Mouse (Mus musculus): ENCODE measurements around the gene Sox2. TPM values are rescaled to one million over a fixed set of nuclear protein-coding genes. Genes with fewer than 3 reads are reported as not detected.

Gene Sox2
- polyA plus RNA-seq (2016; fragmentation: Nextera tagmentation; extraction: Ambion mirVana), result 75.5 and 77.0 TPM in 2 replicates

DNA sequence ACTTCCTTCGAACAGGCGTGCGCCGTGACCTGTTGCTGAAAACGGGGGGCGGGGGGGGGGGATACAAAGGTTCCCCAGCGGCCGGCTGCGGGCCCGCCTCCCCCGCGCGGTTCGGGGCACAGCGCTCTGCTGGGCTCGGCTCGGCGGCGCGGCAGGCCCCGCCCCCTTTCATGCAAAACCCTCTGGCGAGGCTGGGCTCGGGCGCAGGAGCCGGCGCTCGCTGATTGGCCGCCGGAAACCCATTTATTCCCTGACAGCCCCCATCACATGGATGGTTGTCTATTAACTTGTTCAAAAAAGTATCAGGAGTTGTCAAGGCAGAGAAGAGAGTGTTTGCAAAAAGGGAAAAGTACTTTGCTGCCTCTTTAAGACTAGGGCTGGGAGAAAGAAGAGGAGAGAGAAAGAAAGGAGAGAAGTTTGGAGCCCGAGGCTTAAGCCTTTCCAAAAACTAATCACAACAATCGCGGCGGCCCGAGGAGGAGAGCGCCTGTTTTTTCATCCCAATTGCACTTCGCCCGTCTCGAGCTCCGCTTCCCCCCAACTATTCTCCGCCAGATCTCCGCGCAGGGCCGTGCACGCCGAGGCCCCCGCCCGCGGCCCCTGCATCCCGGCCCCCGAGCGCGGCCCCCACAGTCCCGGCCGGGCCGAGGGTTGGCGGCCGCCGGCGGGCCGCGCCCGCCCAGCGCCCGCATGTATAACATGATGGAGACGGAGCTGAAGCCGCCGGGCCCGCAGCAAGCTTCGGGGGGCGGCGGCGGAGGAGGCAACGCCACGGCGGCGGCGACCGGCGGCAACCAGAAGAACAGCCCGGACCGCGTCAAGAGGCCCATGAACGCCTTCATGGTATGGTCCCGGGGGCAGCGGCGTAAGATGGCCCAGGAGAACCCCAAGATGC lies at the start of gene Sox2:
Gene Sox2, plus strand, starts transcription at position 680 of the 895 bp plus-strand sequence.
- peak; percentile 89 for ATAC-seq (ENCODE audit: low FRiP score)
- Histone ChIP-seq H3K4me3 (replicated peaks) (peak within 1 kb of the TSS; percentile 90), H3K27me3 (no peaks in the 10 kb centered on the region; the same call in 1 of the 2 replicates), H3K4me1 (peaks cover 37% of the 10 kb centered on the region), H3K36me3 (replicated peaks) (peaks cover 3% of the 10 kb centered on the region), H3K9ac (peak within 1 kb of the TSS; percentile 99), H3K27ac (peak within 1 kb of the TSS; percentile 100), H3K4me2 (peak within 1 kb of the TSS; percentile 88), H3K9me3 (no peaks in the 10 kb centered on the region)
- under 1% methylated on average over 77 of the region's 86 CpGs for WGBS

DNA sequence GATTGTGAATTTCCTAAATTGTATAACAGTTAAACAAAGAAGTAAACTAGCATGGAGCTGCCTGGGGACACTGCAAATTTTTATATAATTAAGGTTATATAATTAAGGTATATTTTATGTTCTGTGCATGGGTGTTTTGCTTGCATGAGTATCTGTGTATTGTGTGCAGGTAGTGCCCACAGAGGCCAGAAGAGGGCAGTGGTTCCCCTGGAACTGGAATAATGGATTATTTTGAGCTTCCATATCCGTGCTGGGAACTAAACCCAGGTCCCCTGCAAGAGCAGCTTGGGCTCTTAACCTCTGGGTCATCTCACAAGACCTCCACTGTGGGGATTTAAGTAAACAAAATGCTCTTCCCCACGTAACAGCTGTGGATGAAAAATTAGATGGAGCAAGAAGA lies 49.1 kb upstream of the Sox2 start:
- Histone ChIP-seq H3K36me3 (replicated peaks) (peaks cover 16% of the 10 kb centered on the region), H3K9ac (no peak overlapping the region), H3K27ac (no peak overlapping the region), H3K4me2 (no peak overlapping the region), H3K27me3 (no peaks in the 10 kb centered on the region), H3K4me1 (peaks cover 4% of the 10 kb centered on the region; the same call in 1 of the 2 replicates), H3K4me3 (replicated peaks) (no peak overlapping the region), H3K9me3 (0 out of 2 replicates have a peak, but pooled peaks cover 3% of the 10 kb centered on the region)
- WGBS, result 89% methylated on average over 2 of the region's 2 CpGs
- ATAC-seq (ENCODE audit: low FRiP score), result no peak

DNA sequence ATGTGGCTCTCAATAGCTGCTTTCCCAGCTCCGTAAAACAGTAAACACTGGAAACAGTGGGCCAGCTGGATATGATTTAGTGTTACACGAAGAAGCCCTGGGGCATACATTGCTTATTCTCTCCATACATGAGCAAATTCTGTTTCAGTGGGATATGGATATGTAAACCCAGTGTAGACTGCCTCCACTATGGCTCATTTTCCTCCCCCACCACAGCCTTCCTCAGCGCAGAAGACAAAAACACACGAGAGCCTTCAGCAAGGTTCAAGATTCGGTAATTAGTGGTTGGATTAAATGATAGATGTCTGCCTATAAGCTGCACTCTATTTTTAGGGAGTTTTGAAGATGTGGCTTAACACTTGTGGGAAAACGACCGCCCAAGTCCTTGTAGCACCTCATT lies 36.1 kb upstream of the Sox2 start:
- 67% methylated on average over 7 of the region's 7 CpGs for WGBS
- H3K9me3 ChIP-seq, result 0 out of 2 replicates have a peak, but pooled peaks cover 5% of the 10 kb centered on the region
- peaks cover 38% of the 10 kb centered on the region for H3K36me3 ChIP-seq (replicated peaks)
- no peak for ATAC-seq (ENCODE audit: low FRiP score)
- H3K4me1 ChIP-seq, result peaks cover 7% of the 10 kb centered on the region; the same call in 1 of the 2 replicates
- no peak overlapping the region for H3K9ac ChIP-seq
- H3K4me3 ChIP-seq (replicated peaks), result no peak overlapping the region
- H3K27me3 ChIP-seq, result no peaks in the 10 kb centered on the region
- H3K27ac ChIP-seq, result no peak overlapping the region
- H3K4me2 ChIP-seq, result no peak overlapping the region

DNA sequence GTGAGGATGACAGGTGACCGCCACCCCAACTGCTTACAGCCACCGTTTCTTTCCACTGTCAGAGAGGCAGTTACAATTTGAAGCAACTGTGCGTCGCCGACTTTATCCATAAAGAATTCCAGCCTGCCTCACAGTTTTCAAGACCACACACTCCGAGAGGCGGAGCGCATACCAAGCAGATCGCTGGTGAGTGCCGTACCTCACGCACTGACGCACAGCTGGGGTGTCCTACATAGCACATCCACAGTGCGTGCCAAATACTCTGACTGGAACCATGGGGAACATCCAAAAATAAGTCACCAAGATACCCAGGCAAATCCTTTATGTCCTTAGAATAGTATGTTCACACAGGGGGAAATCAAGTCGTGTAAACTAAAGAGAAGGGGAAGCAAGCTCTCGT lies 34.7 kb upstream of the Sox2 start:
- ATAC-seq (ENCODE audit: low FRiP score), result no peak
- H3K9me3 ChIP-seq, result 0 out of 2 replicates have a peak, but pooled peaks cover 5% of the 10 kb centered on the region
- 69% methylated on average over 15 of the region's 15 CpGs for WGBS
- no peak overlapping the region for H3K4me2 ChIP-seq
- H3K9ac ChIP-seq, result no peak overlapping the region
- H3K27me3 ChIP-seq, result no peaks in the 10 kb centered on the region
- peaks cover 7% of the 10 kb centered on the region; the same call in 1 of the 2 replicates for H3K4me1 ChIP-seq
- no peak overlapping the region for H3K27ac ChIP-seq
- H3K36me3 ChIP-seq (replicated peaks), result peaks cover 38% of the 10 kb centered on the region
- H3K4me3 ChIP-seq (replicated peaks), result no peak overlapping the region

DNA sequence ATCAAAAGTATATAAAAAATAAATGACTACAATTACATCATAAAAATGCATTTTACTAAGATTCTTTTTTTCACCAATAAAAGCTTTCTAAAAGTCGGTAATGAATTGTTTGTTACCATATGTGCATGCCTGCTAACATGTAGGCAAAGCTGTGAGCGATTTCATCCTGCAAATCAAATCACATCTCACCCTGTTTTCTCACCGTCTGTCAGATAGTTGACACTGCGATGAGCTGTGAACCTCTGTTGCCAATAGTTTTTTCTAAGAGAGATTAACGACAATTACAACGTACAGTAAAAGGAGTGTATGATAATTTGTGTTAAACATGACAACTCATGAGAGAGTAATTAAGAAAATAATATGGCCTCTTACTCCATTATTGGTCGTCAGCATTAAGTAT lies 31.3 kb upstream of the Sox2 start:
- H3K9ac ChIP-seq, result no peak overlapping the region
- peaks cover 19% of the 10 kb centered on the region for H3K36me3 ChIP-seq (replicated peaks)
- 71% methylated on average over 7 of the region's 7 CpGs for WGBS
- no peak overlapping the region for H3K27ac ChIP-seq
- no peaks in the 10 kb centered on the region for H3K9me3 ChIP-seq
- H3K27me3 ChIP-seq, result no peaks in the 10 kb centered on the region
- ATAC-seq (ENCODE audit: low FRiP score), result no peak
- peaks cover 7% of the 10 kb centered on the region; the same call in 1 of the 2 replicates for H3K4me1 ChIP-seq
- no peak overlapping the region for H3K4me2 ChIP-seq
- no peak overlapping the region for H3K4me3 ChIP-seq (replicated peaks)

DNA sequence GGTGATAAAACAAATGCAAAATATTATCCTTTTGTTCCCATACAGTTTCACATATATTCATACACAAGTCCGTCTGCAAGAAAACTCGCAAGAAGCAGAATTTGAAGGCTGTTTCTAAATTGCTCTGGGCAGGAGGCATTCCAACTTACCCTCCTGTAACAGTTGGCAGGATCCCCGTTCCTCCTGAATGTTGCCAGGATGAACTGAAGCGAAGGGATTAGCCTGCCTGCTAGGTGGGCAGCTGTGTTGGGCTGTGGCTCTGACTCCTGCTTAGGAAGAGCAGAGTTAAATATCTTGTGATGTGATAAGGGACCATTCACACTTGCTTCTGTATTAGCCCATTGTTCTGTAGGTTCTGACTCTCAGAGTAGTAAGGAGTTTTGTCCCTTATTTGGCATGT lies 30.1 kb upstream of the Sox2 start:
- no peaks in the 10 kb centered on the region for H3K27me3 ChIP-seq
- no peaks in the 10 kb centered on the region for H3K9me3 ChIP-seq
- no peak overlapping the region for H3K9ac ChIP-seq
- H3K36me3 ChIP-seq (replicated peaks), result peaks cover 22% of the 10 kb centered on the region
- no peaks in the 10 kb centered on the region for H3K4me1 ChIP-seq
- H3K4me2 ChIP-seq, result no peak overlapping the region
- no peak overlapping the region for H3K4me3 ChIP-seq (replicated peaks)
- no peak for ATAC-seq (ENCODE audit: low FRiP score)
- WGBS, result 79% methylated on average over 4 of the region's 4 CpGs
- H3K27ac ChIP-seq, result no peak overlapping the region

DNA sequence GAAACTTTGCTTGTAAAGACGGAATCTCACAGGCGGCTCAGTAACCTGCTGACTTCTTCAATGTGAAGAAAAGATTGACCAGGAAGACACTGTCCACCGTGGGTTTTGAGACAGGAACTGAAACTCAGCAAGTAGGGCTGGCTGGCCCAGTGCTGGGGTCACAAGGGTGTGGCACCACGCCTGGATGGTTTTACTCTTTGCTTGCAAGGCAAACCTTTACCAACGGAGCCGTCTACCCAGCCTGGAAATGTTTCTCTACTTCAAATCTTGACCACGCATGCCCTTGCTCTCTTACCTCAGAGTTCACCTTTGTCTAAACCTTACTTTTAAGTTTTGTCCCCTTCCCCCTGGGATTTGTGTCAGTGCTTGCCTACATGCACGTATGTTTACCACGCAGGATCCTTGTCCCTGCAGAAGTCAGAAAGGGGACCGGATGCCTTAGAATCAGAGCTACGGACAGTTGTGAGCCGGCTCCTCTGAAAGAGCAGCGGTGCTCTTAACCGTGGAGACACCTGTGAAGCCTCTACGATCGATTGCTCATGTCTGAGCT lies 25.4 kb upstream of the Sox2 start:
- Histone ChIP-seq H3K9ac (no peak overlapping the region), H3K4me2 (no peak overlapping the region), H3K27me3 (no peaks in the 10 kb centered on the region), H3K9me3 (no peaks in the 10 kb centered on the region), H3K36me3 (replicated peaks) (peaks cover 18% of the 10 kb centered on the region), H3K4me3 (replicated peaks) (no peak overlapping the region), H3K27ac (no peak overlapping the region), H3K4me1 (peaks cover 5% of the 10 kb centered on the region; the same call in 1 of the 2 replicates)
- WGBS, result 92% methylated on average over 16 of the region's 16 CpGs
- ATAC-seq (ENCODE audit: low FRiP score), result no peak

DNA sequence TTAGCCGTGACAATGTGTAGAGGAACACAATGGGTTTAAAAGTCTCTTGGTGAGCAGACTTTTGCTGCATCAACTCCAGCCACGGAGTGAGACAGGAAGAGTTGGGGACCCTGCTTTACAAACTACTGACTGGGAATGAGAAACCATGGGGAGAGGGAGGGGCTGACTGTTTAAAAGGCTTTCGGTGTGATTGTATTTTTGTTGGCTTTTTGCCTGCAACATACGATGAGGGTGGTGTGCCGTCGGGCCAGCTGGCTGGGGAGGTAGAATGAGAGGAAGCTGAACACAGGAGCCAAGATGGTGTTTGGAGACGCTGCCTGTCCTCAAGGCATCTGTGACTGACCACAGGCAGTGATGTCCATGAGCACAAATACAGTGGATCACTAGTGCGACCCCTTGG lies 23.7 kb upstream of the Sox2 start:
- Histone ChIP-seq H3K27me3 (no peaks in the 10 kb centered on the region), H3K4me1 (peaks cover 11% of the 10 kb centered on the region), H3K4me2 (no peak overlapping the region), H3K9me3 (no peaks in the 10 kb centered on the region), H3K9ac (no peak overlapping the region), H3K27ac (no peak overlapping the region), H3K4me3 (replicated peaks) (no peak overlapping the region), H3K36me3 (replicated peaks) (peaks cover 18% of the 10 kb centered on the region)
- 73% methylated on average over 8 of the region's 8 CpGs for WGBS
- no peak for ATAC-seq (ENCODE audit: low FRiP score)

DNA sequence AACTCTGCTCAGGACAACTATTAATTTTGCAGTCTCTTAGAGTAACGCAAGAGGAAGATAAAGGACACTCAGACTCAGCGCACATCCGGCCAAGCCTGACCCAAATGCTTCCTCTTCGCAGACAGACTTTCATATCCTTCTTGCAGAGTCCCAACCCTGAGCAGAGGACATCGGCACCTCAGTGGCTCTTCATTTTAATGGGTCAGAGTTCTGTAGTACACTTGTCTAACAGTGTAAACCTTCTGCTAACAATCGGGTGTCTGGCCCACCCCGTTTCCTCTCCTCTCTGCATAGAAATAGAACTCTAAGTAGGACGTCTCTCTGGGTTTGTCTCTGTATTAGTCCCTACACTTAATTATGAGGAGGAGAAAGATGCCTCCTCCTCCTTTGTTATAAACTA lies 20.2 kb upstream of the Sox2 start:
- peaks cover 7% of the 10 kb centered on the region; the same call in 1 of the 2 replicates for H3K27me3 ChIP-seq
- ATAC-seq (ENCODE audit: low FRiP score), result no peak
- no peak overlapping the region for H3K27ac ChIP-seq

DNA sequence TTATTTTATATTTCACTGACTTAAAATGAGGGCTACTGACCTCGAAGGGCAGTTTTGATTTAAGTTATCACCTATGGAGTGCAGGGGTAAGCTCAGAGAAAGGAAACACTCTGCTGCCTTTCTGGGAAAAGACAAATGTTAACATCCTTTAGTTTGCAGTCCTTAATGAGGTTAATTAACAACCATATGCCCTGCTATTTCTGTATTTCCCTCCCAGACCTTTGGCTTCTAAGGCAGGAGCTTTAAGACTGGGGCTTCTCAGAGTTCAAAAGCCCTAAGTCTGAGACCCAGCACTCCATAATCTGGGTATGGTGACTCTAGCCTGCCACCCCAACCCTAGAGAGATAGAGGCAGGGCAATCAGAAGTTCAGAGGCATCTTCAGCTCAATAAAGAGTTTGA lies 19.5 kb upstream of the Sox2 start:
- no peak overlapping the region for H3K4me3 ChIP-seq (replicated peaks)
- peaks cover 11% of the 10 kb centered on the region for H3K4me1 ChIP-seq
- H3K27ac ChIP-seq, result no peak overlapping the region
- H3K9ac ChIP-seq, result no peak overlapping the region
- no peak overlapping the region for H3K4me2 ChIP-seq
- H3K9me3 ChIP-seq, result no peaks in the 10 kb centered on the region
- H3K27me3 ChIP-seq, result peaks cover 13% of the 10 kb centered on the region
- WGBS, result 66% methylated on average over 1 of the region's 1 CpGs
- ATAC-seq (ENCODE audit: low FRiP score), result no peak
- peaks cover 6% of the 10 kb centered on the region for H3K36me3 ChIP-seq (replicated peaks)

More for the DNA sequence above, 20.2 kb upstream of the Sox2 start:
- Histone ChIP-seq H3K4me2 (no peak overlapping the region), H3K4me3 (replicated peaks) (no peak overlapping the region), H3K36me3 (replicated peaks) (peaks cover 11% of the 10 kb centered on the region), H3K9ac (no peak overlapping the region), H3K4me1 (peaks cover 11% of the 10 kb centered on the region), H3K9me3 (no peaks in the 10 kb centered on the region)
- 45% methylated on average over 8 of the region's 8 CpGs for WGBS

DNA sequence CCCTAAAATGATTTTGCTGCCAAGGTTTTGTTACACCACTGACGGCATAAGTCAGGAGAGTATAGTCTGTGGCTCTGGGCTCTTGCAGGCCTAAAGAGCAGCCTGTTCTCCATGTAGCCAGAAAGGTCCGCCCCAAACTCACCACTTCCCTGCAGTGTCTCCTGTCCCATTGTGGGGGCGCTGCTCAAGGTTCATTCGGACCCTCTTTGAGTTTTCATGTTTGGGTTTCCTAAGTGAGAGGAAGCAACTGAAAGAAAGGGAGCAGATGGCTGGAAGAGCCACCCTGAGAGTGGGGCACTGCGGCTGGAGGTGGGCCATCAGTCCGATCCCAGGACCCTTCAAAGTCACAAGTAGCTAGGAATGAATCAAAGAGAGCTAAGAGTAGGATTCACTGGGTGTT lies 13.2 kb upstream of the Sox2 start:
- no peaks in the 10 kb centered on the region; the same call in 1 of the 2 replicates for H3K9me3 ChIP-seq
- ATAC-seq (ENCODE audit: low FRiP score), result no peak
- H3K4me2 ChIP-seq, result 0 out of 2 replicates have a peak overlapping the region, but pooled peaks have one; percentile 13
- no peak overlapping the region for H3K4me3 ChIP-seq (replicated peaks)
- H3K9ac ChIP-seq, result no peak overlapping the region
- H3K4me1 ChIP-seq, result peaks cover 48% of the 10 kb centered on the region
- peak overlapping the region; percentile 94 for H3K27ac ChIP-seq
- peaks cover 17% of the 10 kb centered on the region for H3K27me3 ChIP-seq
- WGBS, result 57% methylated on average over 6 of the region's 6 CpGs
- H3K36me3 ChIP-seq (replicated peaks), result no peaks in the 10 kb centered on the region

DNA sequence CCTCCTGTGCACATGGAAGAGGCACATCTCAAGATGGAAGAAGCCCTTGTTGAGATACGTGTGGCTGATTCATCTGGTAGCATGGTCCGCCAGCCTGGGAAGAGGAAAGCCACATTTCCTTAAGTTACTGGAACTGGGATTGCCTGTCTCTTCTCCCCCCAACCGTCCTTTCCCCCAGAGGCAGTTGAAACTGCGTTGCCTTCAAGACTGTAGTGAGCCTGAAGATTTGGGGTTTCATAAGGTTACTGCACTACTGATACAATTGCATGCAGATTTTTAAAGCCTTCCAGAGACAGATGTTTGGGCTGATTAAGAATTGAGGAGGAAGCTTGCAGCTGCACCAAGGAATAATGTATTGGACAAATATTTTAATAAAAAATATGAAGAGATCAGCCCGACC lies 12.7 kb upstream of the Sox2 start:
- Histone ChIP-seq H3K36me3 (replicated peaks) (no peaks in the 10 kb centered on the region), H3K4me2 (0 out of 2 replicates have a peak overlapping the region, but pooled peaks have one; percentile 13), H3K27me3 (peaks cover 17% of the 10 kb centered on the region), H3K9me3 (no peaks in the 10 kb centered on the region; the same call in 1 of the 2 replicates), H3K4me3 (replicated peaks) (no peak overlapping the region), H3K4me1 (peaks cover 53% of the 10 kb centered on the region), H3K9ac (0 out of 2 replicates have a peak overlapping the region, but pooled peaks have one; percentile 7), H3K27ac (peak overlapping the region; percentile 94)
- 19% methylated on average over 5 of the region's 5 CpGs for WGBS
- no peak for ATAC-seq (ENCODE audit: low FRiP score)

Measured in forebrain, embryonic 12.5 days (tissue).